Mouse (Mus musculus) kidney, embryonic 14.5 days (tissue): ENCODE results near the gene Tsga10. TPM values are rescaled to one million over a fixed set of nuclear protein-coding genes. Genes with fewer than 3 reads are reported as not detected.

Experiments
- ATAC-seq: fragments of 200-750 bp; cut with Nextera tagmentation; 2 replicates; pipeline ENCODE4 v1.8.0; 2017; ENCODE audit warnings: moderate number of reproducible peaks, mild to moderate bottlenecking, moderate TSS enrichment, moderate library complexity; ENCODE audit not compliant: low FRiP score, low TSS enrichment
- H3K27ac ChIP-seq: fragments of 300-500 bp; sonication (generic); 2 replicates; pipeline ENCODE4 v1.5.1; 2014; ENCODE audit warnings: low read depth, mild to moderate bottlenecking, low read length, moderate library complexity, mixed read lengths
- H3K27me3 ChIP-seq: fragments of 300-500 bp; sonication (generic); 2 replicates; pipeline ENCODE4 v1.6.1; 2014; ENCODE audit warnings: mild to moderate bottlenecking, low read length; ENCODE audit not compliant: control insufficient read depth, insufficient read depth
- H3K36me3 ChIP-seq: fragments of 300-500 bp; sonication (generic); 2 replicates; pipeline ENCODE4 v1.6.1; 2014; ENCODE audit warnings: low read length, mixed read lengths; ENCODE audit not compliant: control insufficient read depth, insufficient read depth
- H3K4me1 ChIP-seq: fragments of 300-500 bp; sonication (generic); 2 replicates; pipeline ENCODE4 v1.6.1; 2014; ENCODE audit warnings: low read length, mixed read lengths; ENCODE audit not compliant: control insufficient read depth, insufficient read depth
- H3K4me2 ChIP-seq: fragments of 300-500 bp; sonication (generic); replicated peaks from 2 replicates; pipeline ENCODE4 v1.6.1; 2014; ENCODE audit warnings: low read depth, mild to moderate bottlenecking, low read length
- H3K4me3 ChIP-seq: fragments of 300-500 bp; sonication (generic); 2 replicates; pipeline ENCODE4 v1.5.1; 2014; ENCODE audit warnings: mild to moderate bottlenecking, low read length
- H3K9ac ChIP-seq: fragments of 300-500 bp; sonication (generic); 2 replicates; pipeline ENCODE4 v1.6.1; 2014; ENCODE audit warnings: low read depth, mild to moderate bottlenecking, low read length, moderate library complexity
- H3K9me3 ChIP-seq: fragments of 300-500 bp; sonication (generic); 2 replicates; pipeline ENCODE4 v1.6.1; 2016; ENCODE audit warnings: low read length; ENCODE audit not compliant: control insufficient read depth
- WGBS: fragments of 180-500 bp; shearing (Covaris S2); extraction: QIAGEN DNeasy Blood & Tissue Kit; methylation state at CpG from one replicate; pipeline ENCODE4 v1.1.7; 2014; 5-methylcytosine and 5-hydroxymethylcytosine counted together
- polyA plus RNA-seq: library from polyadenylated mRNA; unstranded; fragments of >200 nt; fragmentation: Nextera tagmentation; extraction: Ambion mirVana; gene quantifications from 2 replicates; pipeline ENCODE4 v1.2.1, GENCODE M21; 2014

Tsga10 gene
- polyA plus RNA-seq, 1 experiment from 2014 or later: 7.4 TPM

GRCm38 (mm10) chr1:37800298-37800697 lies 65.9 kb downstream of the Tsga10 start:
- ATAC-seq: no peak
- WGBS: 90% methylated on average over 2 of the region's 2 CpGs
- no peak overlapping the region for H3K27ac ChIP-seq
- no peaks in the 10 kb centered on the region for H3K4me1 ChIP-seq
- no peak overlapping the region for H3K9ac ChIP-seq
- H3K4me2 ChIP-seq: no peak overlapping the region
- no peaks in the 10 kb centered on the region for H3K36me3 ChIP-seq
- H3K4me3 ChIP-seq: no peak overlapping the region
- H3K9me3 ChIP-seq: no peaks in the 10 kb centered on the region
- H3K27me3 ChIP-seq: no peaks in the 10 kb centered on the region

- no peaks in the 10 kb centered on the region for H3K4me1 ChIP-seq
- H3K9ac ChIP-seq: no peak overlapping the region
- no peak for ATAC-seq
- H3K9me3 ChIP-seq: no peaks in the 10 kb centered on the region
- no peak overlapping the region for H3K27ac ChIP-seq
- no peak overlapping the region for H3K4me2 ChIP-seq
- WGBS: 71% methylated on average over 3 of the region's 3 CpGs
- no peaks in the 10 kb centered on the region for H3K36me3 ChIP-seq
- H3K4me3 ChIP-seq: no peak overlapping the region
- no peaks in the 10 kb centered on the region for H3K27me3 ChIP-seq
Measured at GRCm38 (mm10) chr1:37799505-37799904, 66.7 kb downstream of the Tsga10 start.

GRCm38 (mm10) chr1:37759407-37759806 lies 106.8 kb downstream of the Tsga10 start:
- H3K36me3 ChIP-seq: no peaks in the 10 kb centered on the region
- no peak overlapping the region for H3K4me2 ChIP-seq
- no peaks in the 10 kb centered on the region for H3K9me3 ChIP-seq
- H3K27ac ChIP-seq: no peak overlapping the region
- no peak overlapping the region for H3K9ac ChIP-seq
- no peak for ATAC-seq
- H3K27me3 ChIP-seq: no peaks in the 10 kb centered on the region
- H3K4me1 ChIP-seq: no peaks in the 10 kb centered on the region
- no peak overlapping the region for H3K4me3 ChIP-seq

GRCm38 (mm10) chr1:37744650-37745259 lies 121.5 kb downstream of the Tsga10 start:
- no peak overlapping the region for H3K9ac ChIP-seq
- H3K4me1 ChIP-seq: no peaks in the 10 kb centered on the region
- no peaks in the 10 kb centered on the region for H3K27me3 ChIP-seq
- H3K36me3 ChIP-seq: no peaks in the 10 kb centered on the region
- no peak for ATAC-seq
- H3K4me2 ChIP-seq: no peak overlapping the region
- no peak overlapping the region for H3K4me3 ChIP-seq
- no peak overlapping the region for H3K27ac ChIP-seq
- WGBS: 90% methylated on average over 9 of the region's 9 CpGs
- no peaks in the 10 kb centered on the region; the same call in 1 of the 2 replicates for H3K9me3 ChIP-seq

- ATAC-seq: no peak
- no peak overlapping the region for H3K4me2 ChIP-seq
- H3K27ac ChIP-seq: no peak overlapping the region
- H3K36me3 ChIP-seq: no peaks in the 10 kb centered on the region
- H3K9ac ChIP-seq: no peak overlapping the region
- H3K4me3 ChIP-seq: no peak overlapping the region
- no peaks in the 10 kb centered on the region; the same call in 1 of the 2 replicates for H3K9me3 ChIP-seq
- no peaks in the 10 kb centered on the region for H3K4me1 ChIP-seq
- no peaks in the 10 kb centered on the region for H3K27me3 ChIP-seq
- WGBS: 77% methylated on average over 14 of the region's 14 CpGs
Measured at GRCm38 (mm10) chr1:37742602-37743270, 123.5 kb downstream of the Tsga10 start.

GRCm38 (mm10) chr1:37742126-37742525 lies 124.1 kb downstream of the Tsga10 start:
- no peak overlapping the region for H3K27ac ChIP-seq
- H3K4me3 ChIP-seq: no peak overlapping the region
- no peaks in the 10 kb centered on the region for H3K27me3 ChIP-seq
- WGBS: 94% methylated on average over 11 of the region's 11 CpGs
- no peaks in the 10 kb centered on the region; the same call in 1 of the 2 replicates for H3K9me3 ChIP-seq
- H3K36me3 ChIP-seq: no peaks in the 10 kb centered on the region
- H3K9ac ChIP-seq: no peak overlapping the region
- H3K4me1 ChIP-seq: no peaks in the 10 kb centered on the region
- ATAC-seq: no peak
- H3K4me2 ChIP-seq: no peak overlapping the region

- H3K36me3 ChIP-seq: no peaks in the 10 kb centered on the region
- no peaks in the 10 kb centered on the region for H3K4me1 ChIP-seq
- no peak overlapping the region for H3K27ac ChIP-seq
- no peak for ATAC-seq
- H3K9me3 ChIP-seq: no peaks in the 10 kb centered on the region
- H3K9ac ChIP-seq: no peak overlapping the region
- no peak overlapping the region for H3K4me3 ChIP-seq
- 66% methylated on average over 8 of the region's 8 CpGs for WGBS
- no peaks in the 10 kb centered on the region for H3K27me3 ChIP-seq
- no peak overlapping the region for H3K4me2 ChIP-seq
Measured at GRCm38 (mm10) chr1:37740161-37740802, 125.9 kb downstream of the Tsga10 start.

- H3K4me3 ChIP-seq: no peak overlapping the region
- no peak overlapping the region for H3K27ac ChIP-seq
- H3K4me1 ChIP-seq: no peaks in the 10 kb centered on the region
- H3K27me3 ChIP-seq: no peaks in the 10 kb centered on the region
- H3K4me2 ChIP-seq: no peak overlapping the region
- H3K9ac ChIP-seq: no peak overlapping the region
- ATAC-seq: no peak
- no peaks in the 10 kb centered on the region for H3K36me3 ChIP-seq
- no peaks in the 10 kb centered on the region for H3K9me3 ChIP-seq
- 75% methylated on average over 2 of the region's 2 CpGs for WGBS
Measured at GRCm38 (mm10) chr1:37738895-37739294, 127.3 kb downstream of the Tsga10 start.

GRCm38 (mm10) chr1:37737045-37737444 lies 129.2 kb downstream of the Tsga10 start:
- Histone ChIP-seq H3K27ac (no peak overlapping the region), H3K36me3 (no peaks in the 10 kb centered on the region), H3K4me3 (no peak overlapping the region), H3K27me3 (no peaks in the 10 kb centered on the region), H3K9me3 (no peaks in the 10 kb centered on the region), H3K4me1 (no peaks in the 10 kb centered on the region), H3K4me2 (no peak overlapping the region), H3K9ac (no peak overlapping the region)
- WGBS: 74% methylated on average over 4 of the region's 4 CpGs
- ATAC-seq: no peak
